Mouse (Mus musculus) neutrophil, adult 5-6 weeks (primary cell): ENCODE data around the gene Lpin2. TPM values are rescaled to one million over a fixed set of nuclear protein-coding genes. Genes with fewer than 3 reads are reported as not detected.

Experiments
- ATAC-seq: fragments of 151-379, 151-347 bp; 2 replicates; pipeline ENCODE4 v1.8.0; 2017; ENCODE audit warnings: mild to moderate bottlenecking, moderate TSS enrichment; ENCODE audit not compliant: insufficient number of reproducible peaks, poor library complexity, low FRiP score, severe bottlenecking; ENCODE audit errors: extremely low read depth
- total RNA-seq: library from RNA; stranded (forward); fragments of 200-1000 nt; gene quantifications from 2 replicates; pipeline ENCODE4 v1.2.3, GENCODE M21; 2017

The Lpin2 gene
- total RNA-seq, 1 experiment from 2014 or later, result 135 TPM

DNA sequence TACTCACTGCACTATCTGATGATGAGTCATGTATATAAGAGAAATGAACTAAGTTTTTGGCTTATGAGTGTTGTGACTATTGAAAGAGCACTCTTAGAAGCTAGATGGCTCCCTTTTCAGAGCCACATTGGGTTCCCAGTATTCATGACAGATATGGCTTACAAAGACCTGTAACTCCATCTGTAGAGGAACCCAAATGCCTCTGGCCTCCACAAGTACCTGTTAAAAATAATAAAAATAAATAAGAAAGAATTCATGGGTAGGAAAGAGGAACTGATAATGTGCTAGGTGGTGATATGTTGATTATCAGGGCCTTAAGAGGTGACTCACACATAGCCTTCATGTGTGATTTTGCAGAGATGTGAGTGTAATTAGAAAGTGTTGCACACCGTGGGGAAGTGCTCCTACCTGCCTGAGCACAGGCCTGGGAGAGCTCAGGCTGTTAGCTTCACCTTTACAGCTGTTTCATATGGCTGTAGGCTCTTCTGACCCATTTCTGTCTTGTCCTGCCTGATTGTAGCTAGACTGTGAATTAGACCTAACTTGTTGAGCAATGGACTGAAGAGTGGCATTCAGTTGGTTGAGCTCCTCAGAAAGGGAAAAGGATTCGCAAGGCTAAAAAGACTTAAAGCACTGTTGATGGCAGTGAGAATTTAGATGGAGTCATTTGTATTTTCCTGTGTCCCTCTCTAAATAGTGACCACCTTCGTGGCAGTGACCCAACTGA lies 12.7 kb downstream of the Lpin2 start:
- ATAC-seq, result 0 out of 2 replicates have a peak, but pooled peaks have one; percentile 20

DNA sequence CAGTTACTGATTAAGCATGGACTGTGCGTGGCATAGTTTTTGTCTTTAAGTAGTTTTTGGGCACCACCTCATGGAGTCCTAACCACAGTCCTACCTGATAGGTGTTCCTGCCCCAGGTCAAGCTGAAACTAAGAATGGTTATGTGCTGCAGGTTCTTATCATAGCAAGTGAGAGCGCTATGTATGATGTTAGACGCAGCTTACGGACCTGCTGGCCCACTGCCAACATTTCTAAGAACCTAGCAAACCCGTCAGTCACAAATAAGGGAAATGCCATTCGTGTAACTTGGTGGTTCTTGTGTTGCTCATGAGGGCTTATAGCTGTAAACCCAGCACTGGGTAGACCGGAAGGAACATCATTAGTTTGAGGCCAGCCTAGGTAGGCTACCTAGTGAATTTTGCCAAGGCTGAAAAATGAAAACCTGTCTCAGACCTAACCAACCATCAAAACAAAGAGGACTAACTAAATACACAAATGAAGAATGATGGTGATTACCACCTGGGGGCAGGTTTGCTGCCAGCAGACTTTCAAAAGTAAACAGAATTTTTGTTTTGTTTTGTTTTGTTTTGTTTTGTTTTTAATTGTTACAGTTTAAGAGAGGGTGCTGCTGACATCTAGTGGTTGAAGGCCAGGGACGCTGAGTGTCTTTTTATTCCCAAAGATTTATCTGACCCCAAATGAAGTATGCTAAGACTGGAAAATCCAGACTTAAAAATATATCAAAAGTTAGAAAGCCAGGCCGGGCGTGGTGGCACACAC lies 13.5 kb downstream of the Lpin2 start:
- peak; percentile 57; the same call in 1 of the 2 replicates for ATAC-seq

DNA sequence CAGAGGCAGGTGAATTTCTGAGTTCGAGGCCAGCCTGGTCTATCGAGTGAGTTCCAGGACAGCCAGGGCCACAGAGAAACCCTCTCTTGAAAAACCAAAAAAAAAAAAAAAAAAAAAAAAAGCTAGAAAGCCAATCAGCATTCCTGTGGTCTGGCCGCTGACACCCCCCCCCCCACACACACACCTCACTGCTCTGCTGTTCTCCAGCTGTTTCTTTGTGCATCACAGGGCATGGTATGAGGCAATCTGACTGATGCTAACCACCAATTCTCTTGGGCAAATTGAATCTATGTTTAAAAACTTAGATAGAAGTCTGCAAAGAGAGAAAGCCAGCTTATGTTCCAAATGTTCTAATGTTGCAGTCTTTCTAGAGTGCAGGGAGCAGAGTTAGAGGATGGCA lies 14.1 kb downstream of the Lpin2 start:
- no peak for ATAC-seq

DNA sequence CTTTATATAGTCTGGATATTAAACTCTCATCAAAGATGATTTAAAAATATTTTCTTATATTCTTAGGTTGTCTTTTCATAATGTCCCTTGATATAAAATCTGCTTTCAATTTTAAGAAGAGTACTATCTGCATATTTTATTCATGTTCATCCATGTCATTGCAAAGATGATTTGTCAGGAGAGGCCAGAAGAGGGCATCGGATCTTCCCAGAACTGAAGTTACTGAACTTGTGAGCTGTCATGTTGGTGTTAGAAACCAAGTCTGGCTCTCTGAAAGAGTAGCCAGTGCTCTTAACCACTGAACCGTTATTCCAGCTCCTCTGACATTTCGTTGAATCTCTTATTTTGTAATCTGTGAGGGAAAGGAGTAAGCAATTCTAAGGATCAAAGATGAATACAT lies 17.0 kb downstream of the Lpin2 start:
- ATAC-seq, result no peak

DNA sequence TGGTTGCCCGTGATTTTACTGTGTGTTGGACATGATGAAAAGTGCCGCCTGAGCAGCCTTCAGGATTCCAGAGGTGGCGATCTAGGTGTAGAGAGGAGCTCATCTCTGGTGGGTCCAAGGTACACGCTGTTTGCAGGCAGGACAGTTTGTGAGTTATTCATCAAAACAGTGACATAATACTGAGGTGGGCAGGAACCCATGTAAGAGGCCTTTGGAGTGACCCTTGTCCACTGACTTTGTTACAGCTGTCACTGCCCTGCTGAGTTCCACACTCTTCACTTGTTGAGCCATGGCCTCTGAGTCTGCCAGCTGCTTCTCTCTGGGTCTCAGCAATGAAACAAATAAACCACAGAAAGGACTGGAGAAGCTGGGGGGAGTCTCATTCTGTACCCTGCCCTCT lies 19.8 kb downstream of the Lpin2 start:
- ATAC-seq, result no peak

DNA sequence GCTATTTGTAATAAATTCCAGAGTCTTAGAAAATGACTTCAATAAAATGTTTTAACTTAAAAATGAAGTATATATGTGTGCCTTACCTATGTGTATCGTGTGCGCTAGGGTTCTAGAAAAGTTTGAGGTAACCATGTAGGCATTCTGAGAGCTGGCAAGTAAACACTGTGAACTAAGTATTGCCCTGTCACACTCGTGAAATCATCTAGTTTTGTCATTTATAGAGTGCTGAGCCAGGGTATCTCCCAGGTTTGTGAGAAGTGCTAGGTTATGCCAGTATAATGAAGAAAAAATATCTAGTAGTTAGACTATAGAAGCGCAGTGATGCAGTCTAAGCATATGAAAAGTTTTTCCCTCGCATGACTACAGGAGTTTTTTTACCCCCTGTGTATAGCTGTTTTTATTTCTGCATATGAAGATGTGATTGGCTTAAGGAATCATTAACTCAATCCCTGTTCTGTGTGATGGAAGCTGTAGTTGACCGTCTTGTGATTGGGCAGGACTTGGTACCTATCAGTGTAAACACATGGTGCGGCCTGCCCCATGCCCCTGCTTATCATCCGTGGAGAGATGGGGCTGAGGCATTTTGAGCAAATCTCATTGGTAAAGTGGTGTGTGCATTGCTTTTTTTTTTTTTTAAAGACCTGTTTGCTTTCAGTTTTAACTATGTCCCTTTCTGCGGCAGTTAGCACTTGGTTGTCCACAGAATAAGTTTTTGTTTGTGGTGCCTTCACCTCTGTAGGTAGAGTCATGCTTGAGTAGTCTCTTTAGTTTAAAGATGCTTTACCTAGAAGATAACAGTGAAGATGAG lies 21.8 kb downstream of the Lpin2 start:
- no peak for ATAC-seq

DNA sequence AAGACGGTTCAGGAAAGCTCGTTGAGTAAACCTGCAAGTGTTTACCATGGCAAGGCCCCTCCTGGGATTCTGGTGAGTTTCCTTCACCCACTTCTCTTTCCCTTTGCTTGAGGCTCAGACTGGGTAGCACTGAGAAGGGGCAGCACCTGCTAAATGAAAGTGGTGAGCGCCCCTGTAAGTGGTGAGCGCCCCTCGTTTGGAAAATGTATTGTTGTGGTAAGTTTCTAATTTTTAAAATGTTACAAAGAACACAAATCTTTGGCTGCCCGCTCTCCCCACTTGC lies 22.4 kb downstream of the Lpin2 start:
- ATAC-seq, result no peak

DNA sequence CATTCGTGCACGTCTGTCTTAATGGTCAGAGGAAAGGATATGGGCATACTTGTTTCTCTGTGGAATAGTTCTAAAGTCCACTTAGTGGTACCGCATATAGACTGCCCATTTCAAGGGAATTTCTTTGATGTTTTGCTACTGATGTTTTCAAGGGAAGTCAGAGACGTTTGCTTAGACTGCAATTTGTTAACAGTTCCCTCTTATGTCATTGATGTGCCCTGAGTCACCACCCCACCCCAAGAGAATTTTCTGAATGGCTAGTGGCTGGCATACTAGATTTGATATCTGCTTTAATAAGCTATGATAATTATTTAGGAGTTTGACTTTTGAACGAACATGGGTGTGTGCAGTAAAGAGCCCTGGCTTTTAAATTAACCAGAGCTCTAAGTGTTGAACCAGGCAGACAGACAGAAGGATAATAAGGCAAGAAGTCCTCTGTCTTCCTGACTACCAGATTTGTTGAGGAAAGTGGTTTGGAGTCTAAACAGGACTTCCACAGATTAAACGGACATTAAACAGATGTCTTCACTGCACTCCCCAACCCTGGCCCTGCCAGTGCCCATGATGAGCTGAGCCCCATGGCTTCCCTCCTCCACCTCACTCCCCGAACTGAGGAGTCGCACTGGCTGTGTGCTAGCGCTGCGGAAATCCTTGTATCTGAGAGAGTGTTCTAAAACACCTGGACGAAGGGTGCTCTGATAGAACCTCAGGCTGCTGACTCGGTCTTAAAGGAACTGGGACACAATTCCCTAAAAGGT lies 24.0 kb downstream of the Lpin2 start:
- ATAC-seq, result no peak

DNA sequence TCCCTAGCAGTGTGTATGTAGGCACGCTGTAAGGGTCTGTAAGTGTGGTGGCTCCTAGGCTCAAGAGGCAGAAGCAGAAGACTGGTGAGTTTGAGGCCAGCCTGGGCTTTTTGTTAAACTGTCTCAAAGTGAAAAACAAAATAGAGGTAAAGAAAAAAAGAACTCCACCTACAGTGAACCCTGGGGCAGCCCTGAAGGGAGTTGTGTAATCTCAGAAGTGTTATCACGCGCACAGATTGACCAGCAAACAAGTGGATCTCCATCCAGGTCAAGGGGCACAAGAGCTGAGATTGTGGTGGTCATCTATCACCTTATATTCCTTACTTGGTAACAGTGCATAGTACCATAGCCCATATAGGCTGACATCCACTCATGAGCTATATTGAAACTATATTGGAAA lies 24.9 kb downstream of the Lpin2 start:
- no peak for ATAC-seq

DNA sequence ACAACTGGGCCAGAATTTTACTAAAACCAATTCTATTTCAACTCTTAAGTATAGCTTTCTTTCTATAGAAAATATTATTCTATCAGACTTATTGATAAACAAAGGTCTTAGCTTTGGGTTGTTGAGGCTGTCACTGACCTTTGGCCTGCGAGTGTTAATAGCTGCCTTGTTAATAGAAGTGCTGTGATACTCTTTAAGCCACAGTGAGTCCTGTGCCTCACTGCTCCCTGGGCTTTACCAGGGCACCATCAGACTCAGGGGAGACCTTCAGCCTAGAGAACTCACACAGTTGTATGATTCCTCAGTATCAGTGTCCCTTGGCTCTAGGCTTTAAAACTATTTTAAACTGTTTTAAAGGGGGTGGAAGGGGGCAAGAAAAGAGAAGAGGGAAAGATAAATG lies 26.0 kb downstream of the Lpin2 start:
- ATAC-seq, result no peak

DNA sequence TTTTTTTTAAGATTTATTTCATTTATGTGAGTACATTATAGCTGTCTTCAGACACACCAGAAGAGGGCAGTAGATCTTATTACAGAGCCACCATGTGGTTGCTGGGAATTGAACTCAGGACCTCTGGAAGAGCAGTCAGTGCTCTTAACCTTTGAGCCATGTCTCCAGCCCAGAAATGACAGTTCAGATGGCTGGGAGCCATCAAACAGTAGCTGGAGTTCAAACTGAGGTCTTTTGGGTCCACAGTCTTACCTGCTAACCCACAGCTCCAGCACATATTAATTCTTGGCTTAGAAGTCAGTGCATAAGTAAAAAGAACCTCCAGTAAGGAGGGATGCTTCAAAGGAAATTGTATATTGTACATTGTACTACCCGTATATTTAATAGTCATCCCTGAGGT lies 26.6 kb downstream of the Lpin2 start:
- no peak for ATAC-seq

DNA sequence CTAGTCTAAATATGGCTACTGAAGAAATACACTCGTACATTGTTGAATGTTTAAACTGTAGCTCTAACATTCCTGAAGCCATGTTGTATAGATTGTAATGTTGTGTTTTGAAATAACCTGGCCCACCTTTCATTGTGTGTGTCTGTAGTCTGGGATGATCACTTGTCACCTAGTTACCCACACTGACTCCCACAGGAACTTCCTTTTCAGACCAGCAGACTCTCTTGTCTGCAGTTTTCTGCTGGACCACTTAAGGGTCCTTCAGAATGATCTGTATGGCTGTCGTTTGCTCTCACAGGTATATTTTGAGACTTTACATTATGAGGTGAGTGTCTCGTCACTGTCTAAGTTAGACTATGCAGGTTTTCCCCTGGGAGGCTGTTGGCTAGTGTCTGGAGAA lies 27.6 kb downstream of the Lpin2 start:
- no peak for ATAC-seq

DNA sequence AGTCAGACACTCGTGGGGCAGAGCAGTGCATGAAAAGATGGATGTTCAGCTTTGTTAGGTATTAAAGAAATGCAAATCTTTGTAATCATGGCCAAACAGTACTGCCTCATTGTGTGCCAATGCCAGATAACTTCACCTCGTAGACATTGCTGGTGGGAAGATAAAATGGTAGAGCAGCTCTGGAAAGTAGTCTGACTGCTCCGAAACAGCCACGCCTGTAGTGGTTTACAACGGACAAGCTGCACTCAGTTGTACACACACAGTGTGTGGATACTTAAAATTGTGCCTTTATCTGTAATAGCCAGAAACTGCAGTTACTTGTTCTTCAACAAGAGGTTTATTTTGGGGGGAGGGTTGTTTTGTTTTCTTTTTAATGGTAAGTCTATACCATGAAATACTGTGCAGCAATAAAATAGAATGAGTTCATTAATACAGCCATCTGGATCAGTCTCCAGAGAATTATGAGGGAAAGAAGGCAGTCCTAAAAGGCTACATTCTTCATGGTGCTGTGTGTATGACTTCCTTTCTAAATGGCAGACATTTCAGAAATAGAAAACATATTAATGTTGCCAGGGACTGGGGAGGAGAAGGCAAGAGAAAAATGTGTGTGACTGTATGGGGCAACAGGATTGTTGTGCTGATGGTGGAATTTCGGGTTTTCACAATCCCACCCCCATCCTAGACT lies 29.7 kb downstream of the Lpin2 start:
- no peak for ATAC-seq

DNA sequence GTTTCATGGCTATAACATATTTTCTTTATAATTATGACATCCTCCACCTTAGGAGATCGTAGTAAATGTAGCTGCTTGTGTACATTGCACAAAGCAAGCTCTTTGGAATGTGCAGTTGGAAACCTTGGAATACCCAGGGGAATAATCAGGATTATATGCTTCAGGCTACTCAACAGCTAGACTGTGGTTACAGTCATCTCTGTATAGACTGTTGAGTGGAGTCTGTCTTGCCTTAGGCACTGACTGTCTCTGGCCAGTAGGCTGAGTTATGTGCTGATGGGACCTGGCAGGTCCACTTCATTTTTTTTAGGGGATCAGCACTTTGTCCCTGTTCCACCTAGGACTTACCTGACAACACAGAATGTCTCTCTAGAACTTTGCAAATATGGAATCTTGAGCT lies 31.3 kb downstream of the Lpin2 start:
- no peak for ATAC-seq

DNA sequence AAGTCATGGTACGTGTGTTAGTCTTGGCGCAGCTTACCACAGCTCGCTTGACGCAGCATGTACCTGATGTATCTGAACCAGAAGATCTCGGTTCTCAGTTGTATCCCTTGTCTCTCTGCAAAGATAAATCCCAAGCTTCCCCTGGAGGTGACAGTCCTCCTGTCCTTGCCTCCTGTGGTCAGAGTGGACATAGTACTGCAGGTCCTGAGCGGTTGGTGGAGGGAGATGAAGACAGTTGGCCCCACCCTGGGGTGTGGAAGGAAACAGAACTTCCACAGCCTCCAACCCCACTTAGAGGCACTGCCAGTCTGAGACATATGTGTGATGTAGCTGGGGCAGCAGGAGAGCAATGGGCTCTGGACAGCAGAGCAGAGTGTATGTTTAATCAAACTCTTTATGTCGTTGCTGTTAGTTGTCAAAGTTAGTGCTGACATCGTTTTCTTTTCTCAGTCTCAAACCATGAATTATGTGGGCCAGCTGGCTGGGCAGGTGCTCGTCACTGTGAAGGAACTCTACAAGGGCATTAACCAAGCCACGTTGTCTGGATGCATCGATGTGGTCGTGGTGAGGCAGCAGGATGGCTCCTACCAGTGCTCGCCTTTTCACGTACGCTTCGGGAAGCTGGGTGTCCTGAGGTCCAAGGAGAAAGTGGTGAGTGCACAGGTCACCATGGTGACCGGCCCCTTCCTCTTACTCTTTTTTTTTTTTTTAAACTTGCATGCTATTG lies 32.3 kb downstream of the Lpin2 start:
- peak; percentile 34 for ATAC-seq

DNA sequence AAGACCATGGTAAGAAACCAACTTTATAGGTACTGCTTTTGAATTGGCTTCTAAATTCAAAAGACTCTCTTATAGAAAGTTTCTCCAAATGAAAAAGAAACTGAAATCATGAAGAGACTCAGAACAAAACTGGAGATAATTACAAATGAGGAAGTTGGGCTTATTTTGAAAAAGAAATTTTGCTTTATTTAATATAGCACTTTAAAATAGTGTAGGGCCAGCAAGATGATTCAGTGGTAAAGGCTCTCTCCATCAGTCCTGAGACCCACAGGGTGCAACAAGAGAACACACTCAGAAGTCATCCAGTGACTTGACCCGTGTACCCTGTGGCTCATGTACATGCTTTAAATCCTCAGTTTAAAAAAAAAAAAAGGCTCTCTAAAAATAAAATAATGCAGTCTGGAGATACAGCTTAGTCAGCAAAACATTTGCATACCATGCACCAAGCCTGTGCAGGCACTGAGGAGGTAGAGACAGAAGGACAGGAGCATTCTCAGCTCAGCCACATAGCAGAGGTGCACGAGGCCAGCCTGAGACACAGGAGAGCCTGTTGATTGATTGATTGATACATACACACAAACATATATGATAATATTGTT lies 33.0 kb downstream of the Lpin2 start:
- ATAC-seq, result peak; percentile 72

DNA sequence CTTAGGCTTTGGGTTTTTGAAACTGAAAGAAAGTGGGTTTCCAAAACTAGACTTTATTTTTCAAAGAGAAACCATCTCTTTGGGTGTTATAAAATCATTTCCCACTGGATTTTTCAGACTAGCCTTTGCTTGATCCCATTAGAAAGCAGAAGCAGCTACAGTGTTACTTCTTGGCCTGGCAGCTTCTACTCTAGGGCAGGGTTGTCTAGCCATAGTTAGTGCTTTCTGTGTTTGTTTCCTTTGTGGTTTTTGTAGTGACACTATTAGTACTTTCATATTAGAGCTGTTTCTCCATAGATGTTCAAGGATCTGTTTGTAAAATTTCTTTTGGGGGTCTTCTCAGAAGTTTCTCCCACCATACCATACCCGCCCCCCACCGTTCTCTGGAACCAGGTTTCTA lies 33.9 kb downstream of the Lpin2 start:
- ATAC-seq, result no peak
